Mouse (Mus musculus): ENCODE data around the gene Serpina1d.
"Not testable (repeated sequence)": the region's sequence is repeated elsewhere in the genome, so short reads cannot be mapped to it uniquely, and the experiment has no call there.

Serpina1d gene

DNA sequence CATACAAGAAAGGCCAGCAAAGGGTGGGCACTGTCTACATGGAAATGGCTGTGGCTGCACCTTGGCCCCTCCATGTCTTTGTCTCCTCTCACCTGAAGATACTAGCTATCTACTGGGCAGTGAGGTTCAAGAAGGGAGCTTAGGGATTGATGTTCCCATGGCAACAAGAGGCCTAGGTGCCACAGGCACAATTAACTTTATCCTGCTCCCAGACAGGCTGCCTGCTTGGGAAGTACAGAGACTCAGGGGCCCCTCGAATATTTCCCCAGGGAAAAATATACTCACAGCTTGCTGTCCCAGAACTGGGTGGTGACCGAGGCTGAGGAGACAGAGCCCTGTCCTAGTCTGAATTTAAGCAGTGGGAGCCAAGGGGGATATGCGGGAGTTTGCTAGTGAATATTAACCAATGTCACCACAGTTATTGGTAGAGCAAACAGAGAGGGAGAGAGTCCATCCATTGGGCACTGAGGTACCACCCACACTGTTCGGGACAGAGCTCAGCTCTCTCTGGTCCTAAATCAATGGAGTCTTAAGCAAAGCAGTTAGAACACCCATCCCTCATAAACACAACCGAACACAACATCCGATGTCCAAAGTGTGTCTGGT lies at the start of gene Serpina1d:
TSS of gene Serpina1d (minus strand) at position 347 of the 606 bp plus-strand sequence.
- not testable (repeated sequence) for DNase-seq

DNA sequence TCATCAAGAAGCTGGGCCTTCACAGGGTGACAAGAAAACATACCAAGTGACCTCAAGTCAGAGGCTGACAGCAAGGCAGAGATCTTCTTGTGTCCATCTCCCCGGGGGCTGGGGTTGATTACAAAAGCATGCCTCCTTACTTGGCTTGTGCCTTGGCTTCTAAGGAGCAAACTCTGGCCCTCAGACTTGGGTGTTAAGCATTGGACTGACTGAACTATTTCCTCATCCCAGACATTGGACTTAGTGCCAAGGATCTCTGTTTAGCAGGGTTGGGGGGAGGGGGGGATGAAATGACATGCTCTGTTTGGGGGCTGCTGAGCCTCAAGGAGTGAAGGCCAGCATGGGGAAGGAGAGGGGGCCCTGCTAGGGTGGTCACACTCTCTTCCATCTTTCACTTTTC lies 2.8 kb downstream of the Serpina1d start:
- DNase-seq: not testable (repeated sequence)

DNA sequence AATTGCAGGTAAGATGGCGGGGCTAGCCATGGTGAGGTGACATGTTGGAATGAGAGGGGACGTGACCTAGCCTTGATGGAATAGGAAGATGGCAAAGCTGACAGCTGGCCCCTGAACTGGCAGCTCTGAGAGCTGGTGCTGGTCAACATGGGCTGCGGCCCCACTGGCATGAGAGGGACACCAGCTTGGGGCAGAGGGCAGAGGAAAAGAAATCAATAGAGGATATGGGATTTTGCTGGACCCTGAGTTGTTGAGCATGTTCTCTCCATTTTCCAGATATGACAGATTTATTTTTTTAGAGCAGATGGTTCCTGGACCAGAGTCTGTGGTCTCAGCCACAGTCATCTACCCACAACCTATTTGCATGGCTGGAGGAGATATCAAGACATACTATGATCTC lies 10.3 kb downstream of the Serpina1d start:
- not testable (repeated sequence) for DNase-seq

DNA sequence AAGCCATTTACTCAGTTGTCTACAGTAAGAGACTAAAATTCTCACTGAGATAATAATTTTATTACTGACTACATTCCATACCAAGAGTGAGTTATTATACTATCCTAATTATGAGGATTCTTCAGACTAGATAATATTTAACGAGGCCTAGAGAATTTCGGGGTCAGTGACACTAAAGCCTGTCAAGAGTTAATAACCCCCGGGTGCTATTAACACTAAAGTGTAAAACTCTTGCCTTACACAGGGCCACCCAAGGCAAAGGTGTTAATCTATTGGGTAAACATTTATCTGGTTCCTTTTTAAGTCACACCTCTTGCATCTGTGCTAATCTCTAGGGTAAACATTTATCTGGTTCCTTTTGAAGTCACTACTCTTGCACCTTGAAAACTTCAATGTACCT lies 13.1 kb downstream of the Serpina1d start:
- DNase-seq: not testable (repeated sequence)

DNA sequence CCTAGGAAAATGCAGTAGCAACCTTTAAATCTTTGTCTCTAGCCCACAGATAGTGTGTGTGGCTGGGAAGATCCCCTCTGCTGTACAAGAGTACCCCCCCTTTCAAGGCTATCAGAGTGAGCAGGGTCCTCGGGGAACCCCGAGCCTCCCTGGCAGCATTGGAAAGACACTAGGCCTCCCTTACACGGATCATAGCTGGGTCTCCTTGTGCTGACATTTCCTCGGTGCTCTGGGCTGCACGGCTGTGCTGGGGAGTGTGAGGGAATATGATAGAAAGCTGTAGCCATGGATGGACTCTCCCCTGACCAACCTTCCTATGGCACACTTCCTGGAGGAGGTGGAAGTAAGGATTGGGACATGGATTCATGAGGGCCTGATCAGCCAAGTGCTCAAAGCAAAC lies 27.4 kb downstream of the Serpina1d start:
- not testable (repeated sequence) for DNase-seq

DNA sequence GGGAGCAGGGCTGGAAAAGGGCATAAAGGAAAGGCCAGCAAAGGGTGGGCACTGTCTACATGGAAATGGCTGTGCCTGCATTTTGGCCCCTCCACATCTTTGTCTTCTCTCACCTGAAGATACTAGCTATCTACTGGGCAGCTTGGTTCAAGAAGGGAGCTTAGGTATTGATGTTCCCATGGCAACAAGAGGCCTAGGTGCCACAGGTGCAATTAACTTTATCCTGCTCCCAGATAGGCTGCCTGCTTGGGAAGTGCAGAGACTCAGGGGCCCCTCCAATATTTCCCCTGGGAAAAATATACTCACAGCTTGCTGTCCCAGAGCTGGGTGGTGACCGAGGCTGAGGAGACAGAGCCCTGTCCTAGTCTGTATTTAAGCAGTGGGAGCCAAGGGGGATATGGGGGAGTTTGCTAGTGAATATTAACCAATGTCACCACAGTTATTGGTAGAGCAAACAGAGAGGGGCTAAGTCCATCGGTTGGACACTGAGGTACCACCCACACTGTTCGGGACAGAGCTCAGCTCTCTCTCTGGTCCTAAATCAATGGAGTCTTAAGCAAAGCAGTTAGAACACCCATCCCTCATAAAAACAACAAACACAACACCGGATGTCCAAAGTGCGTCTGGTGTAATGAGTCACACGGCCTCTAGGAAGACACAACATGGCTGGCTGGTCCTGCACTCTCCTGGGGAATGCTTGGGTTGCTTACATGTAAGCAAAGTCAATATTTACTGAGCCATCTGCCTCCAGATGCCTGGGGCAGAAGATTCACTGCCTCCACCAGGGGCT lies 35.4 kb downstream of the Serpina1d start:
- not testable (repeated sequence) for DNase-seq

DNA sequence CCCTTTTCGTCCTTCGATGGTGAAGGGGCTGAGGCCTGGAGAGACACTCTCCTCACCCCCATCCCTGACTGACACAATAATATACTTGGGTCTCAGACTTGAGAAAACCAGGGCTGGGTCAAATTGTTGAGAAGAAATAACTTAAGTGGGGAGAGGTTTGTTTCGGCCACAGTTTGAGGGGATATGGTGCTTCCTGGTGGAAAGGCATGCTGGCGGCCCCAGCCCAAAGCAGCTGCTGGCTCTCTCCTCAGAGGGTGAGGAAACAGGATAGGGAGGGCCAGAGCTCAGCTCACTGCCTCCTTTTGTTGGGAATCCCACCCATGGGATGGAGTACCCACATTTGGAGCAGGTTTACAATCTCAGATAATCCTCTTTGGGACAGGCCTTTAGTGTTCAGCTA lies 37.8 kb downstream of the Serpina1d start:
- not testable (repeated sequence) for DNase-seq

- DNase-seq: not testable (repeated sequence)
Measured at GRCm38 (mm10) chr12:103735101-103735500, 38.3 kb downstream of the Serpina1d start.

All from cerebellum, postnatal 14 days (tissue).